Mouse (Mus musculus) common myeloid progenitor, adult 5-6 weeks (primary cell): ENCODE results near the gene E2f4. TPM values are rescaled to one million over a fixed set of nuclear protein-coding genes. Genes with fewer than 3 reads are reported as not detected.
A peak's percentile ranks its signal among the peaks of the same experiment; 100 is the strongest.

ENCODE experiments used
- ATAC-seq: replicated peaks from 2 replicates; pipeline ENCODE4 v1.8.0; 2016; ENCODE audit warnings: low read depth, mild to moderate bottlenecking, moderate TSS enrichment, inconsistent platforms; ENCODE audit not compliant: poor library complexity, severe bottlenecking
- total RNA-seq: library from RNA; stranded (forward); fragments of 200-1000, 187-1606 nt; gene quantifications from 2 replicates; pipeline ENCODE4 v1.2.3, GENCODE M21; 2017

Gene E2f4
- total RNA-seq: 52.6 and 69.5 TPM in 2 replicates

- ATAC-seq: peak; percentile 84
These were observed at the start of gene E2f4 for GRCm38 (mm10) chr8:105297511-105298192. Gene E2f4 (plus strand): TSS chr8:105297663.

- no peak for ATAC-seq
These were observed 45.5 kb upstream of the E2f4 start for GRCm38 (mm10) chr8:105251954-105252353.

GRCm38 (mm10) chr8:105252680-105253537 is 44.6 kb upstream of the E2f4 start:
- ATAC-seq: no peak

GRCm38 (mm10) chr8:105253766-105254151 is 43.7 kb upstream of the E2f4 start:
- 0 out of 2 replicates have a peak, but pooled peaks have one; percentile 1 for ATAC-seq

- ATAC-seq: peak; percentile 87
These were observed 43.1 kb upstream of the E2f4 start for GRCm38 (mm10) chr8:105254152-105254965.

GRCm38 (mm10) chr8:105254966-105255350 is 42.5 kb upstream of the E2f4 start, which contains the start of gene B3gnt9:
Gene B3gnt9 (minus strand): TSS chr8:105255153.
- peak; percentile 42 for ATAC-seq

- no peak for ATAC-seq
These were observed 39.9 kb upstream of the E2f4 start for GRCm38 (mm10) chr8:105257318-105258114.

GRCm38 (mm10) chr8:105258911-105259720 is 38.3 kb upstream of the E2f4 start:
- ATAC-seq: no peak

GRCm38 (mm10) chr8:105259721-105260320 is 37.6 kb upstream of the E2f4 start:
- ATAC-seq: peak; percentile 57

GRCm38 (mm10) chr8:105260371-105261099 is 36.9 kb upstream of the E2f4 start:
- ATAC-seq: no peak

- no peak for ATAC-seq
These were observed 36.0 kb upstream of the E2f4 start for GRCm38 (mm10) chr8:105261326-105261980.

GRCm38 (mm10) chr8:105263244-105263912 is 34.1 kb upstream of the E2f4 start:
- ATAC-seq: no peak

- ATAC-seq: peak; percentile 62
These were observed 33.2 kb upstream of the E2f4 start, which contains the start of the genes Tradd and Fbxl8 for GRCm38 (mm10) chr8:105264024-105264982. Gene Tradd (minus strand): TSS chr8:105264609. Gene Fbxl8 (plus strand): TSS chr8:105264648.

GRCm38 (mm10) chr8:105265128-105265527 is 32.3 kb upstream of the E2f4 start:
- ATAC-seq: peak; percentile 55

- no peak for ATAC-seq
These were observed 30.7 kb upstream of the E2f4 start for GRCm38 (mm10) chr8:105266775-105267174.
